Mouse (Mus musculus) splenic B cell, adult 2 months (primary cell): Measurements from ENCODE around the gene Mxi1.

Experiments
- DNase-seq: peaks from one replicate; pipeline ENCODE4 v3.0.0-alpha.2; 2011; ENCODE audit warnings: low read depth, low spot score
- H3K27me3 ChIP-seq: 2 replicates; pipeline ENCODE4 v1.6.1; 2012; ENCODE audit warnings: mild to moderate bottlenecking, low read length, moderate library complexity, mixed read lengths; ENCODE audit not compliant: control insufficient read depth, poor library complexity, insufficient read depth, severe bottlenecking
- H3K36me3 ChIP-seq: 2 replicates; pipeline ENCODE4 v1.6.1; 2012; ENCODE audit warnings: mild to moderate bottlenecking, low read length, moderate library complexity, mixed read lengths; ENCODE audit not compliant: control insufficient read depth, poor library complexity, insufficient read depth, severe bottlenecking

The Mxi1 gene

DNA sequence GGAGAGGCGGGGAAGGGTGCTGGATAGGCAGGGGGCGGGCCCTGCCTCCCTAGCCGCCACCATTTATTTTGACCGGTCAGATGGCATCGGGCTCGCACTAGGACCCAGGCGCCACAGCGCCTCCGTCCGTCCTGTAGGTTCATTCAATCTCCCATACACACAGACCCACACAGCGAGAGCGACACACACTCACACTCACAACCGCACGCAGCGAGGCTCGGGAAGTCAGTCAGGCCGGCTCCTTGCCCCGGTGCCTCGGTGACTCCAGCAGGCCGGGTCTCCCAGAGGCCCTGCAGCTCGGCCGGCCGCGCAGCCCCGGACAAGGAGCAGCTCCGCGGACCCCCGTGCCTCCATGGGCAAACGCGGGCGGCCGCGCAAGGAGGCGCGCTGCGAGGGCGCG lies at the start of gene Mxi1:
Gene Mxi1 (plus strand): TSS at position 171 of the 400 bp plus-strand sequence.
- DNase-seq: peak; percentile 70
- no peaks in the 10 kb centered on the region for H3K36me3 ChIP-seq

DNA sequence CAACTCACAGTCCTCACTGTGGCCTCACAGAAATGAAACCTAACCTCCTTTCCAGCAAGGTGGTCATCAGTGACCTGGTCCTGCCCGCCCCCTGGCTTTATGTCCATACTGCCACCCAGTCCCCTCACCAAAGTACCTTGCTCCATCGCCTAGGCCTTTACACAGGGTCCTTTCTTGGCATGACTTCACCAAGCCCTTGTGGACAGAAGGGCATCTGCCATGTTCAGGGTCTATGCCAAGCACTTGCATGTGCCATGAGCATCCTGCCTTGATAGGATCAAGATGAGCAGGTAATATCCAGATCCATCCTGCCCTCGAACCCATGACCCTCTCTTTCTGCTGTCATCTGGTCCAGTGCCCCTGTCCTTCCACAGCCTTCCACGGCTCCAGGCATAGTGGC lies 49.5 kb upstream of the Mxi1 start:
- Histone ChIP-seq H3K36me3 (no peaks in the 10 kb centered on the region), H3K27me3 (no peaks in the 10 kb centered on the region; the same call in 1 of the 2 replicates)
- DNase-seq: no peak

More for the DNA sequence above, at the start of gene Mxi1:
- no peaks in the 10 kb centered on the region; the same call in 1 of the 2 replicates for H3K27me3 ChIP-seq

DNA sequence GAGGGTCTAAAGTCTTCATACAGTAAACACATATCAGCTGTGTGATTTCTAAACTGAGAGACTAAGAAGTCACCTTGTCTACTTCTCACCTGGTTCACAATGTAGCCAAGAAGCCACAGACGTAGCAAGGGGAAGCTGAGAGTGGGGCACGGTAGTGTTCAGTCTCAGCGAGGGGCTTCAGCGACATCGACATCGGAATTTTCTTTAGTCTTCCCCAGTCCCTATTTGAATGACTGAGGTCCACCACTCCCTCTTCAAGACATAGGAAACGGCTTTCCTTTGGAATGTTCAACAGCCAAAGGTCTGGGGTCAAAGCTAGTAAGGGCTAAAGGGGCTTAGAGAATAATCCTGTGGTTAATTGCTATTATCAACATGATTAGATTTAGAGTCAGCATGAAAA lies 48.3 kb upstream of the Mxi1 start:
- DNase-seq: no peak

DNA sequence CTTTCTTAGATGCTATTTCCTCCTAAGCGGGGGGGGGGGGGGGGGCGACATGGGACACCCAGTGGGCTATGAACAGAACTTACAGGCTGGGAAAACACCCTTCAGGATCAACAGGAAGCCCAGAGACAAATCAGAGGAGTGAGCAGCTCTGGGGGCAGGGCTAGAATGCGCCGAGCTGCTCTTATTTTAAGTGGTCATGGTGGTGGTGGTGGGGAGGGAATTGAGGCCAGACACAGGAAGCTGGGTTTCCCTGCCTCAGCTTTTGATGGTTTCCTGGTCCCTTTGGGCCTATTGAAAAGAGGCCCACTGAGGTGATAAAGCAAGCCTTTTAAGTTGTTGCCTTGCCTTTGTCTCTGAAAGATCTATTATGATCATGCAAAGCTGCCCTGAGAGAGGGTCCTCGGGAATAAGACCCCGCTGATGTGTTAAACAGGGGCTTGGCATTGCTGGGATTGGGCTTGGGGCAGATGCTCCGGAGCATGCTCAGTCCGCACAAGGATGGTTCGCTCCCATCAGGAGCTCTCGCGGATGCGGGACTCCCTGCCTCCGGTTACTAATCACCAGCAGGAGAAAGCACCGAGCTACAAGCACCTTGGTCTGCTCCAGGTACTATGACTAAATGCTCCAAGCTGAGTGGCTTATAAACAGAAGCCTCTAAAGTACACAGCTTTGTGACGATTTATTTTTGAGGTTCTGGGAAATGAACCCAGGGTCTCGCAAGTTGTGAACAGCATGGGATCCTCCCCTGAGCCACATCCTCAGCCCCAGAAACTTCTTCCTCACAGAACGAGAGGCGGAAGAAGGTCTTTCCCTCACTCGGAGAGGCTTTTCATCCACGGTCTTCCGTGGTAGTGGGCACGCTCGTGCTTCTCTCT lies 46.2 kb upstream of the Mxi1 start:
- H3K27me3 ChIP-seq: no peaks in the 10 kb centered on the region; the same call in 1 of the 2 replicates
- no peak for DNase-seq

More for the DNA sequence above, 48.3 kb upstream of the Mxi1 start:
- H3K27me3 ChIP-seq: no peaks in the 10 kb centered on the region; the same call in 1 of the 2 replicates
- H3K36me3 ChIP-seq: no peaks in the 10 kb centered on the region

DNA sequence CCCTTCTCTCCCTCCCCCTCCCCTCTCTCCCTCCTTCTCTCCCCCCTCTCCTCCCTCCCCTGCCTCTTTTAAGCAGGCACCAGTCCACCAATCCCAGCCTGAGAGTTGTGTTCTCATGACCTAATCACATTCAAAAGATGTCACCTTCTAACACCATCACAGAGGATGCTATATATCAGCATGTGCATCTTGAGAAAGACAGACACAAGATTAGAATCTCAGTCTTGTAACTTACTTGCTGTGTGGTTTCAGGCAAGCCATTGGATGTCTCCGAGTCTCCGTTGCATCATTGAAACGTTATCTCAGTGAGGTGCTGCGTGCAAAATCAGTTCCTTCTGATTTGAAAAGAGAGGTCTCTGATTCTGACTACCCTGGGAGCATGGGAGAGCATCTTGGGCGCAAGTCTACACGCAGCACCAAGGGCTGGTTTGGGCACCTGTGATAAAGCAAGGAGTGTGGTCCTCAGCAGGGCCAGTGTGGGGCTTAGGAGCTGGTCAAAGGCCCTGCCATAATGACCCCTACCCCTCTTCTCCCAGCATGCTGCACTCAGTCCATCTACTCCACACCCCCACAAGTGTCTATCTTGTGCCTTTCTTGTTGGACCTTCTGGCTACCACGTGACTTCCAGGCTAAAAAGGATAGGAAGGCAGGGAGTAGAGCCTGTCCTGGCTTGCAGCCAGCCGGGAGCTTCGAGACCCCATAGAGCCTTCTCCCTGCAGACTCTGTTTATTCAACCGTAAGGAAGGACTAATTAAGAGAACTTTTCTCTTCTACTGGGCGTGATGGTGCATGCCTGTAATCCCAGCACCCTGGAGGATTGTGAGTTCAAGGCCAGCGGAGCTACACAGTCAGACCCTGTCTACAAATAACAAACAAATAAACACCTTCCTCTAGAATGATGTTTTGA lies 45.2 kb upstream of the Mxi1 start:
- DNase-seq: no peak
- H3K27me3 ChIP-seq: no peaks in the 10 kb centered on the region; the same call in 1 of the 2 replicates
- no peaks in the 10 kb centered on the region for H3K36me3 ChIP-seq

More for the DNA sequence above, 46.2 kb upstream of the Mxi1 start:
- no peaks in the 10 kb centered on the region for H3K36me3 ChIP-seq

GRCm38 (mm10) chr19:53267305-53267704 lies 43.0 kb upstream of the Mxi1 start:
- H3K27me3 ChIP-seq: no peaks in the 10 kb centered on the region; the same call in 1 of the 2 replicates
- H3K36me3 ChIP-seq: no peaks in the 10 kb centered on the region
- no peak for DNase-seq

DNA sequence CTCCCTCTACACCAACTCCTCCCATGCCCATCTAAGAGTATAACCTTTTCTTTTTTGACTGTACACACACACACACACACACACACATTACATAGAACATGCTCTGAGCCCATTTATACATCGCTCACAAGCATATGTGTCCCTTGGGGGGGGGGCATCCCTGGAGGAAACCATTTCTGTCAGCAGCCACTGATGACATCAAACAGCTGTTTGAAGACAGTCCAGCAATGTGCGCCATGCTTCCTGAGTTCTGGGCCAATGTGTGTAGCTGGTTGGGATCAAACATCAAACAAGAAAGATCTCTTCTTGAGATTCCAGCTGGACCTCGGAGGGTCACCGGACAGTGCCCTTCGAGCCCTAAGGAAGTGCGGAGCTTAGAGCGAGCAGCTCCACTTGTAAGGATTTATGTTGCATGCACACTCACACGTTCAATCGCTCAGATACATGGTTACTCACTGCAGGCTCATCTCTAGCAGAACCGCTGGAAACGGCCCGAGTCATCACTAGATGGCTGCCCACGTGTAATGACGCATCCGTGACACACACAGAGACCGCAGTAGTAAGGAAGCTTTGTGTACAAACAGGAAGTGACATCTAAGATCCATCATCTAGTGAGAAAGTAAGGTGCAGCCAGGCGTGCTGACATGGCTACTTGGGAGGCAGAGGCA lies 37.1 kb upstream of the Mxi1 start:
- no peaks in the 10 kb centered on the region for H3K36me3 ChIP-seq
- DNase-seq: no peak

DNA sequence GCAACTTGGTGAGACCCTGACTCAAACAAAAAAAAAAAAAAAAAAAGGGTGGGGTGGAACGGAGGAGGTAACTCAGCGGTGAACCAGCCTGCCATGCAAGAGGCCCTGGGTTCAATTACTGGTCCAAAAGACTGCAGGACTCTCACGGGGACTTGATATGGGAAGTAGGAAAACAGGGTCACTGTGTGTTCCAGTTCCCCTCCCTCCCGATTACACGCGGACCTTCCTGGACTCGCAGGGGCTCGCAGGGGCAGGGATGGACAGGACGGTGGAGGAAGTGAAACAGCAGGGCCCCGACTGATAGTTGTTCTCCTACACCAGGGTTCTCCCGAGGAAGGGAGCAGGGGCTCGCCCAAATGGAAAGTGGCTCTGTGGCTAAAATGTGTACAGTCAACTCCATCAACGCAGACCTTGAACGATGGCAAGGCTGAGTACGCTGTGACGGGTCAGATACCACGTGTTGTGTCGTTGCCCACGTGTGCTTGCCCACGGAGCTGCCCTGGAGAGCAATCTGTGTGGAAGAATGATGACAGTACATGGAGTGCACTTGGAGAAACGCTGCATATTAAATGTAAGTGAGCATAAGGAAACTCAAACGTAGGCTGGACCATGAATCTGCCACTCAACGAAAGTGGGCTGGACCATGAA lies 36.4 kb upstream of the Mxi1 start:
- no peak for DNase-seq

More for the DNA sequence above, 37.1 kb upstream of the Mxi1 start:
- no peaks in the 10 kb centered on the region for H3K27me3 ChIP-seq

DNA sequence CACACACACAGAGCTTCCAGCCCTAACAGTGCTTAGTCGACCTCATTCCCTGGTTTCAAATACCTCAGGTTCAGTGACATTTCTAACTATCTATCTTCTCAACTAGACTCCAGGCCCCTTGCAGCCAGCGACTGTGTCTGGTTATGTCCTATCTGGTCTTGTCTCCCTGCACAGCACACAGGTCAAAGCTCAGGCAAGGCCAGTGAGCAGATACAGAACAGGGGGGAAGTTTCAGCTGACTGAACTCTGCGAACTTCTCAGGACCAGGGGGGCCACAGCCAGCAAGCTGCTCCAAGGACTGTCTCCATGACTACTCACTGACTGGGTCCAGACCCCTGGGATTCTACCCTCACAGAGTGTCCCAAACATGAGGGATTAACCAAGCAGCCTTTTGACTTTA lies 35.1 kb upstream of the Mxi1 start:
- no peaks in the 10 kb centered on the region for H3K27me3 ChIP-seq
- H3K36me3 ChIP-seq: no peaks in the 10 kb centered on the region
- DNase-seq: no peak

More for the DNA sequence above, 36.4 kb upstream of the Mxi1 start:
- Histone ChIP-seq H3K36me3 (no peaks in the 10 kb centered on the region), H3K27me3 (no peaks in the 10 kb centered on the region)

DNA sequence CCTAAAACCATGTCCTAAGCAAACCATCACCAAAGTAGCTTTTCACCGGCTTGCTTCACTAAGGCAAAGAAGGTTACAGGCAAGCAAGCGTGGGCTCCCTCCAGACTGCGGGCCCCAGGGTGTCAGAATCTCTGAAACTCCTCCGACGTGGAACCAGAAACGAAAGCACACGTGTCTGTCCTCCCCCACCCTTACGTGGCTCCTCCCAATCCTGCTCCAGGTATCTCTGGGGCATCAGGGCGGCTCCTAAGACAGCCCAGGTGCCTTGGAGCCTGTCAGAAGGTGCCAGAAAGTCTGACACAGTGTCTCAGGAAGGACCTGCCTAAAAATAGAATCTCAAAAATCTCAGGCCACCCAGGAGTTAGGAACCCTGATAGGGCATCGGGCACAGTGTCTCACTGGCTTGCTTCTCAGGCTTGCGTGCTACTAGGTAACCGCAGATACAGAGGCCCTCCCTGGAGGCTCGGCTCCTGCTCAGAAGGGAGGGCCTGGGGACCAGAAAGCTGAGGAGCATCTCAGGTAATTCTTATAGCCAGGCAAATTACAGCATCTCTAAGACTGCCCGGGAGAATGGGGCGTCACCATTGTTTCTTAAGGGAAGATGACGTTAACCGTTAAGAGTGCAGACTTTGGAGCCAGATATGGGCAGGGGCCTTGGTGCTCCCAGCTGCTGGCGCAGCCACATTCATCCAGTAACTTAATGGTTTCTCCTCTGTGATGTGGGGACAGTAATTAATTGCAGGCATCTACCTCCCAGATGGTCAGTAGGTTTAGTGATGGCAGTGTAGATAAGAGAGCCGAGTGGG lies 33.2 kb upstream of the Mxi1 start:
- Histone ChIP-seq H3K27me3 (no peaks in the 10 kb centered on the region), H3K36me3 (no peaks in the 10 kb centered on the region)
- no peak for DNase-seq

DNA sequence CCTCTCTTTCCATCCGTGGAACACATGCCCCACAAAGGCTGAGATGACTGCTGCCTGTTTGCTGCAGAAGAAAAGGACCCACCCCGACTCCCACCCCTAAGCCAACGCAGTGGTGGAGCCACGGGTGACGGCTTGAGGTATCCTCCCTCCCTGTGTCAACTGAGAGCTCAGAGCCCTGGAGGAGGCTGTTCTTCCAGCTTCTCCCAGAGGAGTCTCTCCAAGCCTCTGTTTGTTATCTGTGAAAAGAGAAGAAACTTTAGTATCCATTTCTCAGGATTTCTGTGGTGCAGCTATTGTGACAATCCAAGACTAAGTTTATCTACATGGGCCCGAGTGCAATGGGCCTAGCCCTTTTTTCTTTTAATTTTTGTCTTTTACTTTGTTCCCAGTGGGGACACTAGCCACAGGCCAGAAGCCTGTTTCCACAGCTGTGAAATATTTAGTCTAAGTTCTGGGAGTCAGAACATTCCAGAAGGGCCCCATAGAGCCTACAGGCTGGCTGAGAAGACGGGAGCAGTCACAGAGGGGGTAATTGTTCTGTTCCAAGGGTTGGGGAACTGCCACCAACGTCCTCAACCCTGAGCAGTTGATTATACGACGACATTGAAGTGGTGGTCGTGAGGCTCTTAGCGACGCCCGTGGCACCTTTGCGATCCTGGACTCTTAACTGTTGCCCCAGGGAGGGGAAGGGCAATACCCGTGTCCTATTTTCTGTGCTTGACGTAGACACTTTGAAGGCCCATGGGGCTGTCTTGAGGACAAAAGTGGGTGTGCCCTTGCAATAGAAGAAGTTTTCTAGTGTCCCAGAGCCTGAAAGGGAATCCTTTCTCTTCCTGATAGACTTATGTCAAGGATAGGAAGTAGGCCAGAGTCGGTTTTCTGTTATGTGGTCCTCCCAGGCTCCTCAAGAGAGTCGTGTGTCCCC lies 31.6 kb upstream of the Mxi1 start:
- H3K36me3 ChIP-seq: no peaks in the 10 kb centered on the region
- no peak for DNase-seq
- H3K27me3 ChIP-seq: no peaks in the 10 kb centered on the region

DNA sequence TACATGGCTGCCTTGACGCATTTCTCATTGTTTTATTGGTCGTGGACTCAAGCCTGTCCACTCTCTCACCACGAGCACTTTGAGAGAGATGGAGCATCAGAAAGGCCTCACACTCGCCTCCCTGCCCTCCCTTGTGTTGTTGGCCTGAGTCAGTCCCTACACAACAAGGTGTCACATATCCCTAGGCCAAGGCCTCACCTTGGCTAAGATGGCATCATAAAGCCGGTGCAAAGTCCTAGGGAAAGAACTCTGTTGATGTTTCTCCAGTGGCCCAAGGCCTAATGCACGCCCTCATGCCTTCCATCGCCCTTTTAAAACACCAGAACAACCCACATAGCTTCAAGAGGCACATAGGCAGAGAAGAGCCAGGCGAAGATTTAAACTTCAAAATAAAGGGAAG lies 30.1 kb upstream of the Mxi1 start:
- H3K27me3 ChIP-seq: no peaks in the 10 kb centered on the region
- no peaks in the 10 kb centered on the region for H3K36me3 ChIP-seq
- no peak for DNase-seq

- DNase-seq: no peak
- Histone ChIP-seq H3K36me3 (no peaks in the 10 kb centered on the region), H3K27me3 (no peaks in the 10 kb centered on the region)
Observed at GRCm38 (mm10) chr19:53282571-53282970, 27.7 kb upstream of the Mxi1 start.
